Mouse (Mus musculus) midbrain, embryonic 15.5 days (tissue): ENCODE measurements around the gene Ncapg2. TPM values are rescaled to one million over a fixed set of nuclear protein-coding genes. Genes with fewer than 3 reads are reported as not detected.

Source experiments
- ATAC-seq: fragments of 200-750 bp; cut with Nextera tagmentation; replicated peaks from 2 replicates; pipeline ENCODE4 v1.8.0; 2017; ENCODE audit warnings: moderate TSS enrichment
- H3K27ac ChIP-seq: fragments of 300-500 bp; sonication (generic); 2 replicates; pipeline ENCODE4 v1.5.1; 2015; ENCODE audit warnings: mild to moderate bottlenecking, inconsistent platforms
- H3K27me3 ChIP-seq: fragments of 300-500 bp; sonication (generic); replicated peaks from 2 replicates; pipeline ENCODE4 v1.6.1; 2015; ENCODE audit warnings: inconsistent platforms
- H3K36me3 ChIP-seq: fragments of 300-500 bp; sonication (generic); replicated peaks from 2 replicates; pipeline ENCODE4 v1.6.1; 2015; ENCODE audit warnings: inconsistent platforms
- H3K4me1 ChIP-seq: fragments of 300-500 bp; sonication (generic); 2 replicates; pipeline ENCODE4 v1.6.1; 2015; ENCODE audit warnings: inconsistent platforms
- H3K4me2 ChIP-seq: fragments of 300-500 bp; sonication (generic); 2 replicates; pipeline ENCODE4 v1.6.1; 2015; ENCODE audit warnings: inconsistent platforms, mild to moderate bottlenecking, moderate library complexity
- H3K4me3 ChIP-seq: fragments of 300-500 bp; sonication (generic); 2 replicates; pipeline ENCODE4 v1.5.1; 2015; ENCODE audit warnings: mild to moderate bottlenecking, inconsistent platforms
- H3K9ac ChIP-seq: fragments of 300-500 bp; sonication (generic); 2 replicates; pipeline ENCODE4 v1.6.1; 2015; ENCODE audit warnings: mild to moderate bottlenecking, inconsistent platforms
- H3K9me3 ChIP-seq: fragments of 300-500 bp; sonication (generic); 2 replicates; pipeline ENCODE4 v1.6.1; 2016; ENCODE audit warnings: inconsistent platforms
- WGBS: fragments of 180-500 bp; shearing (Covaris S2); methylation state at CpG from one replicate; pipeline ENCODE4 v1.1.7; 2015; ENCODE audit warnings: mixed read lengths; 5-methylcytosine and 5-hydroxymethylcytosine counted together
- polyA plus RNA-seq: library from polyadenylated mRNA; unstranded; fragments of >200 nt; fragmentation: Nextera tagmentation; extraction: Ambion mirVana; gene quantifications from 2 replicates; pipeline ENCODE4 v1.2.1, GENCODE M21; 2015

Gene Ncapg2
- polyA plus RNA-seq, 1 experiment from 2014 or later: 8.0 TPM

- Histone ChIP-seq H3K4me3 (no peak overlapping the region), H3K27ac (no peak overlapping the region), H3K9me3 (no peaks in the 10 kb centered on the region), H3K4me2 (no peak overlapping the region), H3K27me3 (no peaks in the 10 kb centered on the region), H3K4me1 (no peaks in the 10 kb centered on the region), H3K9ac (no peak overlapping the region), H3K36me3 (no peaks in the 10 kb centered on the region)
- no peak for ATAC-seq
- WGBS: 98% methylated on average over 6 of the region's 6 CpGs
Measured at GRCm38 (mm10) chr12:116460379-116461065, 55.3 kb downstream of the Ncapg2 start.

GRCm38 (mm10) chr12:116467030-116467429, 61.8 kb downstream of the Ncapg2 start:
- H3K27ac ChIP-seq: no peak overlapping the region
- no peak for ATAC-seq
- no peaks in the 10 kb centered on the region for H3K27me3 ChIP-seq
- no peaks in the 10 kb centered on the region for H3K36me3 ChIP-seq
- H3K9ac ChIP-seq: no peak overlapping the region
- no peak overlapping the region for H3K4me2 ChIP-seq
- H3K9me3 ChIP-seq: no peaks in the 10 kb centered on the region
- H3K4me3 ChIP-seq: no peak overlapping the region
- WGBS: 94% methylated on average over 5 of the region's 5 CpGs
- no peaks in the 10 kb centered on the region for H3K4me1 ChIP-seq

GRCm38 (mm10) chr12:116468348-116468747, 63.1 kb downstream of the Ncapg2 start:
- Histone ChIP-seq H3K27me3 (no peaks in the 10 kb centered on the region), H3K27ac (no peak overlapping the region), H3K36me3 (no peaks in the 10 kb centered on the region), H3K4me3 (no peak overlapping the region), H3K9me3 (no peaks in the 10 kb centered on the region), H3K4me1 (no peaks in the 10 kb centered on the region), H3K9ac (no peak overlapping the region), H3K4me2 (no peak overlapping the region)
- no peak for ATAC-seq
- WGBS: 89% methylated on average over 1 of the region's 1 CpGs

- no peaks in the 10 kb centered on the region for H3K27me3 ChIP-seq
- H3K4me3 ChIP-seq: no peak overlapping the region
- H3K27ac ChIP-seq: no peak overlapping the region
- ATAC-seq: no peak
- no peaks in the 10 kb centered on the region for H3K4me1 ChIP-seq
- no peak overlapping the region for H3K9ac ChIP-seq
- no peaks in the 10 kb centered on the region for H3K36me3 ChIP-seq
- no peak overlapping the region for H3K4me2 ChIP-seq
- WGBS: 75% methylated on average over 3 of the region's 3 CpGs
- H3K9me3 ChIP-seq: no peaks in the 10 kb centered on the region
Measured at GRCm38 (mm10) chr12:116469096-116469495, 63.9 kb downstream of the Ncapg2 start.

GRCm38 (mm10) chr12:116473264-116473663, 68.1 kb downstream of the Ncapg2 start:
- no peaks in the 10 kb centered on the region for H3K4me1 ChIP-seq
- ATAC-seq: no peak
- H3K27me3 ChIP-seq: no peaks in the 10 kb centered on the region
- H3K36me3 ChIP-seq: no peaks in the 10 kb centered on the region
- H3K4me3 ChIP-seq: no peak overlapping the region
- WGBS: 86% methylated on average over 2 of the region's 2 CpGs
- no peak overlapping the region for H3K4me2 ChIP-seq
- H3K9me3 ChIP-seq: no peaks in the 10 kb centered on the region
- H3K27ac ChIP-seq: no peak overlapping the region
- H3K9ac ChIP-seq: no peak overlapping the region

- no peak for ATAC-seq
- H3K4me3 ChIP-seq: no peak overlapping the region
- H3K4me2 ChIP-seq: no peak overlapping the region
- no peak overlapping the region for H3K27ac ChIP-seq
- no peaks in the 10 kb centered on the region for H3K4me1 ChIP-seq
- no peaks in the 10 kb centered on the region for H3K36me3 ChIP-seq
- no peaks in the 10 kb centered on the region for H3K9me3 ChIP-seq
- no peaks in the 10 kb centered on the region for H3K27me3 ChIP-seq
- no peak overlapping the region for H3K9ac ChIP-seq
Measured at GRCm38 (mm10) chr12:116473761-116474160, 68.6 kb downstream of the Ncapg2 start.

- H3K4me1 ChIP-seq: no peaks in the 10 kb centered on the region
- no peaks in the 10 kb centered on the region for H3K27me3 ChIP-seq
- no peak overlapping the region for H3K9ac ChIP-seq
- no peak for ATAC-seq
- WGBS: 79% methylated on average over 3 of the region's 3 CpGs
- H3K36me3 ChIP-seq: no peaks in the 10 kb centered on the region
- H3K9me3 ChIP-seq: no peaks in the 10 kb centered on the region
- H3K4me2 ChIP-seq: no peak overlapping the region
- H3K27ac ChIP-seq: no peak overlapping the region
- H3K4me3 ChIP-seq: no peak overlapping the region
Measured at GRCm38 (mm10) chr12:116474676-116475075, 69.5 kb downstream of the Ncapg2 start.

- H3K4me1 ChIP-seq: no peaks in the 10 kb centered on the region
- H3K36me3 ChIP-seq: no peaks in the 10 kb centered on the region
- H3K9me3 ChIP-seq: no peaks in the 10 kb centered on the region
- no peak overlapping the region for H3K27ac ChIP-seq
- H3K27me3 ChIP-seq: no peaks in the 10 kb centered on the region
- no peak for ATAC-seq
- no peak overlapping the region for H3K4me3 ChIP-seq
- no peak overlapping the region for H3K4me2 ChIP-seq
- no peak overlapping the region for H3K9ac ChIP-seq
- 63% methylated on average over 1 of the region's 1 CpGs for WGBS
Measured at GRCm38 (mm10) chr12:116478771-116479170, 73.6 kb downstream of the Ncapg2 start.

- no peaks in the 10 kb centered on the region for H3K36me3 ChIP-seq
- peaks cover 9% of the 10 kb centered on the region; the same call in 1 of the 2 replicates for H3K4me1 ChIP-seq
- no peak overlapping the region for H3K4me2 ChIP-seq
- ATAC-seq: no peak
- H3K9me3 ChIP-seq: no peaks in the 10 kb centered on the region
- no peak overlapping the region for H3K9ac ChIP-seq
- no peak overlapping the region for H3K27ac ChIP-seq
- no peaks in the 10 kb centered on the region for H3K27me3 ChIP-seq
- H3K4me3 ChIP-seq: no peak overlapping the region
- WGBS: 75% methylated on average over 1 of the region's 1 CpGs
Measured at GRCm38 (mm10) chr12:116481921-116482320, 76.7 kb downstream of the Ncapg2 start.

GRCm38 (mm10) chr12:116483581-116483980, 78.4 kb downstream of the Ncapg2 start:
- ATAC-seq: no peak
- Histone ChIP-seq H3K4me3 (no peak overlapping the region), H3K9me3 (no peaks in the 10 kb centered on the region), H3K4me1 (peaks cover 19% of the 10 kb centered on the region), H3K9ac (no peak overlapping the region), H3K27ac (no peak overlapping the region), H3K36me3 (no peaks in the 10 kb centered on the region), H3K27me3 (no peaks in the 10 kb centered on the region), H3K4me2 (no peak overlapping the region)
- WGBS: 60% methylated on average over 2 of the region's 2 CpGs

- Histone ChIP-seq H3K4me1 (peaks cover 19% of the 10 kb centered on the region), H3K4me2 (peak overlapping the region; percentile 75), H3K4me3 (peak overlapping the region; percentile 75), H3K9ac (peak overlapping the region; percentile 82), H3K27ac (peak overlapping the region; percentile 95), H3K9me3 (no peaks in the 10 kb centered on the region), H3K27me3 (no peaks in the 10 kb centered on the region), H3K36me3 (no peaks in the 10 kb centered on the region)
- ATAC-seq: peak; percentile 25
- 76% methylated on average over 8 of the region's 8 CpGs for WGBS
Measured at GRCm38 (mm10) chr12:116484991-116485390, 79.8 kb downstream of the Ncapg2 start.

GRCm38 (mm10) chr12:116485591-116486403, 80.6 kb downstream of the Ncapg2 start, which contains the start of gene Ptprn2:
Gene Ptprn2 (plus strand): TSS chr12:116485720.
- no peaks in the 10 kb centered on the region for H3K27me3 ChIP-seq
- peak; percentile 91 for ATAC-seq
- H3K4me1 ChIP-seq: peaks cover 19% of the 10 kb centered on the region
- peak within 1 kb of the TSS; percentile 82 for H3K9ac ChIP-seq
- no peaks in the 10 kb centered on the region for H3K36me3 ChIP-seq
- H3K27ac ChIP-seq: peak within 1 kb of the TSS; percentile 95
- H3K4me2 ChIP-seq: peak within 1 kb of the TSS; percentile 75
- H3K9me3 ChIP-seq: no peaks in the 10 kb centered on the region
- peak within 1 kb of the TSS; percentile 75 for H3K4me3 ChIP-seq
- WGBS: under 1% methylated on average over 80 of the region's 86 CpGs

GRCm38 (mm10) chr12:116486404-116486730, 81.2 kb downstream of the Ncapg2 start:
- peak overlapping the region; percentile 75 for H3K4me3 ChIP-seq
- no peaks in the 10 kb centered on the region for H3K36me3 ChIP-seq
- ATAC-seq: peak; percentile 28
- no peaks in the 10 kb centered on the region for H3K9me3 ChIP-seq
- H3K27me3 ChIP-seq: no peaks in the 10 kb centered on the region
- H3K4me2 ChIP-seq: peak overlapping the region; percentile 75
- 2% methylated on average over 10 of the region's 10 CpGs for WGBS
- H3K9ac ChIP-seq: peak overlapping the region; percentile 82
- peak overlapping the region; percentile 95 for H3K27ac ChIP-seq
- H3K4me1 ChIP-seq: peaks cover 19% of the 10 kb centered on the region
